Mouse (Mus musculus): ENCODE results near the gene Abcb8. TPM values are rescaled to one million over a fixed set of nuclear protein-coding genes. Genes with fewer than 3 reads are reported as not detected.

Abcb8 gene
- polyA plus RNA-seq, 1 experiment: not detected

- Histone ChIP-seq H3K4me1 (ENCODE audit: control insufficient read depth, insufficient read depth, low read length) (peaks cover 38% of the 10 kb centered on the region), H3K27ac (ENCODE audit: insufficient read depth, low read depth, low read length) (peak overlapping the region; percentile 67), H3K4me3 (ENCODE audit: insufficient read depth, low read depth, low read length) (peak overlapping the region; percentile 93)
- WGBS: under 1% methylated on average over 29 of the region's 29 CpGs
- TF ChIP-seq CTCF (IDR thresholded peaks at IDR 0.05; ENCODE audit: insufficient read depth, low read depth, low read length) (no peak), POLR2A (IDR thresholded peaks at IDR 0.05; ENCODE audit: insufficient read depth, low read depth, low read length) (no peak)
Observed at GRCm38 (mm10) chr5:24452691-24453233, 59.3 kb downstream of the Abcb8 start.

DNA sequence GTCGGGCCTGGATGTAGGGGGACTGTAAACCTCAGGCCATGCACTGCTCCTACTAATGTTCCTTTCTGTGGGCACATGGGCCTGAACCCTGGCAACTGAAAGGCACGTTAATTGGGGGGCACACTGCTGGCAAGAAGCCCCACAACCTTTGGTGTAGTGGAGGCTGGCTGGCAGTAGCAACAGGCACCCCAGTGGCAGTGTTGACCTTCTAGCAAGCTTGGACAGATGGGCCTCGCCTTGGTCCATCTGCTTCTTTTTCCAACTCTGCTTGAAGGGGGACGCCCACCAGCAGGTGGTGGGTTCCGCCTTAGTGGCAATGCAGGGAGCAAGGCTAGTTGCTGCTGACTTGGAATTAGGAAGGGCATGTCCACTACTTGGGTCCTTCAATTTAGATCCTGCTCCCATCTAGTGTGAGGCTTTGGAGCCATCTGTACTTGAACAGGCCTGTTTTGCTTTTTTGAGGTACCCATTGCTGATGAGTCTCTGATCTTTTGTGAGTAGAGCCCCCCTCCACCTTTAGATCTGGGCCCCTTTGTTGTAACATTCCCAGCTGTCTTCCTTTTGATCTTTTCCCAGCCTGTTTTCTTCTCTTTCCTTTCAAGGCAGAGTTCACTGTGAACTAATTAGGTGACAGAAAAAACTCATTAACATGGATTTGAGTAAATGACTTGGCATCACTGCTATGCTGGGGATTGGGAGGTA lies 60.0 kb downstream of the Abcb8 start:
- H3K4me1 ChIP-seq (ENCODE audit: control insufficient read depth, insufficient read depth, low read length): peaks cover 35% of the 10 kb centered on the region
- H3K27ac ChIP-seq (ENCODE audit: insufficient read depth, low read depth, low read length): 0 out of 2 replicates have a peak overlapping the region, but pooled peaks have one; percentile 3
- H3K4me3 ChIP-seq (ENCODE audit: insufficient read depth, low read depth, low read length): peak overlapping the region; percentile 93
- 15% methylated on average over 5 of the region's 5 CpGs for WGBS
- TF ChIP-seq POLR2A (IDR thresholded peaks at IDR 0.05; ENCODE audit: insufficient read depth, low read depth, low read length) (no peak), CTCF (IDR thresholded peaks at IDR 0.05; ENCODE audit: insufficient read depth, low read depth, low read length) (no peak)

DNA sequence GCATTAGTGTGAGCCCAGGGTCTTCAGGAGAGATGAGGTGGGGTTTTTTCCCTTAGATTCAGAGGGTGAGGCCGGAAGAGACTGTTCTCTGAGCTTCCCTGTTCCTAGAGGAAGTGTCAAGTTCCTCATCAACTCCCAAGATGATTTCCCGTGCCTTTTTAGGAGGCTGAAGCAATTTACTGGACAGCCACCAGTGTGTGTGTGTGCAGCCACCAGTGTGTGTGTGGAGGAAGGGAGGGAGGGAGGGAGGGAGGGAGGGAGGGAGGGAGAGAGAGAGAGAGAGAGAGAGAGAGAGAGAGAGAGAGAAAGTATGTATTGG lies 60.5 kb downstream of the Abcb8 start:
- no peak for TF ChIP-seq CTCF (IDR thresholded peaks at IDR 0.05; ENCODE audit: insufficient read depth, low read depth, low read length)
- 24% methylated on average over 2 of the region's 2 CpGs for WGBS

GRCm38 (mm10) chr5:24455076-24455475 lies 61.6 kb downstream of the Abcb8 start:
- TF ChIP-seq CTCF (IDR thresholded peaks at IDR 0.05; ENCODE audit: insufficient read depth, low read depth, low read length) (no peak), POLR2A (IDR thresholded peaks at IDR 0.05; ENCODE audit: insufficient read depth, low read depth, low read length) (no peak)
- no peak overlapping the region for H3K27ac ChIP-seq (ENCODE audit: insufficient read depth, low read depth, low read length)
- 73% methylated on average over 3 of the region's 3 CpGs for WGBS
- H3K4me1 ChIP-seq (ENCODE audit: control insufficient read depth, insufficient read depth, low read length): peaks cover 35% of the 10 kb centered on the region
- H3K4me3 ChIP-seq (ENCODE audit: insufficient read depth, low read depth, low read length): no peak overlapping the region

More for the DNA sequence above, 60.5 kb downstream of the Abcb8 start:
- no peak overlapping the region for H3K27ac ChIP-seq (ENCODE audit: insufficient read depth, low read depth, low read length)
- no peak overlapping the region for H3K4me3 ChIP-seq (ENCODE audit: insufficient read depth, low read depth, low read length)
- H3K4me1 ChIP-seq (ENCODE audit: control insufficient read depth, insufficient read depth, low read length): peaks cover 35% of the 10 kb centered on the region

DNA sequence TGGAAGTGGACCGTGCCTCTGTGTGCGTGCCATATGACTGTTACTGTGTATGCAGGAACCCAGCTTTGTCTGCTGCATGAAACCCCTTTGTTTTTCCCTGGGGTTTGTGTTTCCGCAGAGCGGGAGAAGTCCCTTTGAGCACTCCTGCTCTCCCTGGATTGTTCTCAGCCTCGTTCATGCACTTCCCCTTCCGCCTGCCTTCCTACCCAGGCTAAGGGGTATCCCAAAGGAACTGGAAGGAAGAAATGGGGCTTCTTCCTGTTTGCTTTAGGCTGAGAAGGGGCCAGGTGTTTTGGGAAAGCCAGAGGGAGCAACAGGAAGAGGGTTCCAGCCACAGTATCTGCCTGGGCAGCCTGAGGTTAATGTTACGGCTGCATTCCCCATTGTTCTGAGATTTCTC lies 62.1 kb downstream of the Abcb8 start:
- H3K27ac ChIP-seq (ENCODE audit: insufficient read depth, low read depth, low read length): no peak overlapping the region
- WGBS: 53% methylated on average over 7 of the region's 7 CpGs
- TF ChIP-seq POLR2A (IDR thresholded peaks at IDR 0.05; ENCODE audit: insufficient read depth, low read depth, low read length): no peak
- no peak for TF ChIP-seq CTCF (IDR thresholded peaks at IDR 0.05; ENCODE audit: insufficient read depth, low read depth, low read length)
- no peak overlapping the region for H3K4me3 ChIP-seq (ENCODE audit: insufficient read depth, low read depth, low read length)
- H3K4me1 ChIP-seq (ENCODE audit: control insufficient read depth, insufficient read depth, low read length): peaks cover 35% of the 10 kb centered on the region

Other genes starting within 250 kb of the Abcb8 start
- gene Nupl2, start 228.7 kb upstream of the Abcb8 start, polyA plus RNA-seq (2012; ENCODE audit: insufficient read depth, insufficient read length, low replicate concordance, missing spikeins): not detected in 2 replicates
- gene Kcnh2, start 42.1 kb upstream of the Abcb8 start, polyA plus RNA-seq (2012; ENCODE audit: insufficient read depth, insufficient read length, low replicate concordance, missing spikeins): not detected in 2 replicates
- gene Nos3, start 28.9 kb upstream of the Abcb8 start, polyA plus RNA-seq (2012; ENCODE audit: insufficient read depth, insufficient read length, low replicate concordance, missing spikeins): not detected in 2 replicates
- gene Atg9b, start 1.5 kb upstream of the Abcb8 start, polyA plus RNA-seq (2012; ENCODE audit: insufficient read depth, insufficient read length, low replicate concordance, missing spikeins): not detected in 2 replicates
- not detected in 2 replicates for gene Asic3, start 19.7 kb downstream of the Abcb8 start, polyA plus RNA-seq (2012; ENCODE audit: insufficient read depth, insufficient read length, low replicate concordance, missing spikeins)
- gene Cdk5, start 29.9 kb downstream of the Abcb8 start, polyA plus RNA-seq (2012; ENCODE audit: insufficient read depth, insufficient read length, low replicate concordance, missing spikeins): not detected in 2 replicates
- not detected in 2 replicates for gene Slc4a2, start 30.2 kb downstream of the Abcb8 start, polyA plus RNA-seq (2012; ENCODE audit: insufficient read depth, insufficient read length, low replicate concordance, missing spikeins)
- not detected in 2 replicates for gene Fastk, start 51.6 kb downstream of the Abcb8 start, polyA plus RNA-seq (2012; ENCODE audit: insufficient read depth, insufficient read length, low replicate concordance, missing spikeins)
- gene Tmub1, start 54.2 kb downstream of the Abcb8 start, polyA plus RNA-seq (2012; ENCODE audit: insufficient read depth, insufficient read length, low replicate concordance, missing spikeins): not detected in 2 replicates
- gene Agap3, start 58.5 kb downstream of the Abcb8 start, polyA plus RNA-seq (2012; ENCODE audit: insufficient read depth, insufficient read length, low replicate concordance, missing spikeins): not detected in 2 replicates
- gene Gbx1, start 133.5 kb downstream of the Abcb8 start, polyA plus RNA-seq (2012; ENCODE audit: insufficient read depth, insufficient read length, low replicate concordance, missing spikeins): not detected in 2 replicates
- not detected in 2 replicates for gene Asb10, start 147.3 kb downstream of the Abcb8 start, polyA plus RNA-seq (2012; ENCODE audit: insufficient read depth, insufficient read length, low replicate concordance, missing spikeins)
- not detected in 2 replicates for gene 4931409K22Rik, start 163.1 kb downstream of the Abcb8 start, polyA plus RNA-seq (2012; ENCODE audit: insufficient read depth, insufficient read length, low replicate concordance, missing spikeins)
- gene Abcf2, start 183.8 kb downstream of the Abcb8 start, polyA plus RNA-seq (2012; ENCODE audit: insufficient read depth, insufficient read length, low replicate concordance, missing spikeins): not detected in 2 replicates
- not detected in 2 replicates for gene Chpf2, start 193.1 kb downstream of the Abcb8 start, polyA plus RNA-seq (2012; ENCODE audit: insufficient read depth, insufficient read length, low replicate concordance, missing spikeins)
- not detected in 2 replicates for gene Smarcd3, start 230.7 kb downstream of the Abcb8 start, polyA plus RNA-seq (2012; ENCODE audit: insufficient read depth, insufficient read length, low replicate concordance, missing spikeins)

All from olfactory bulb, adult 2 months (tissue).